Mouse (Mus musculus) midbrain, postnatal 0 days (tissue): ENCODE results near the gene Gm42906. TPM values are rescaled to one million over a fixed set of nuclear protein-coding genes. Genes with fewer than 3 reads are reported as not detected.

Source experiments
- ATAC-seq: fragments of 200-750 bp; cut with Nextera tagmentation; 2 replicates; pipeline ENCODE4 v1.8.0; 2017; ENCODE audit warnings: moderate number of reproducible peaks, mild to moderate bottlenecking, moderate TSS enrichment, moderate library complexity; ENCODE audit not compliant: low FRiP score
- DNase-seq: peaks from one replicate; pipeline ENCODE4 v3.0.0-alpha.2; 2015; ENCODE audit warnings: low spot score
- H3K27ac ChIP-seq: fragments of 300-500 bp; sonication (generic); 2 replicates; pipeline ENCODE4 v1.5.1; 2014; ENCODE audit warnings: low read depth, mild to moderate bottlenecking, low read length, mixed read lengths
- H3K27me3 ChIP-seq: fragments of 300-500 bp; sonication (generic); 2 replicates; pipeline ENCODE4 v1.6.1; 2014; ENCODE audit warnings: low read length, control low read depth, mixed read lengths; ENCODE audit not compliant: insufficient read depth
- H3K36me3 ChIP-seq: fragments of 300-500 bp; sonication (generic); 2 replicates; pipeline ENCODE4 v1.6.1; 2014; ENCODE audit warnings: low read length, control low read depth, mixed read lengths; ENCODE audit not compliant: insufficient read depth
- H3K4me1 ChIP-seq: fragments of 300-500 bp; sonication (generic); 2 replicates; pipeline ENCODE4 v1.6.1; 2014; ENCODE audit warnings: mild to moderate bottlenecking, control low read depth, antibody characterized with exemption, low read length, mixed read lengths; ENCODE audit not compliant: insufficient read depth
- H3K4me2 ChIP-seq: fragments of 300-500 bp; sonication (generic); 2 replicates; pipeline ENCODE4 v1.6.1; 2014; ENCODE audit warnings: low read depth, mild to moderate bottlenecking, low read length, mixed read lengths; ENCODE audit not compliant: poor library complexity, severe bottlenecking
- H3K4me3 ChIP-seq: fragments of 300-500 bp; sonication (generic); 2 replicates; pipeline ENCODE4 v1.5.1; 2014; ENCODE audit warnings: low read depth, mild to moderate bottlenecking, low read length, moderate library complexity
- H3K9ac ChIP-seq: fragments of 300-500 bp; sonication (generic); replicated peaks from 2 replicates; pipeline ENCODE4 v1.6.1; 2014; ENCODE audit warnings: mild to moderate bottlenecking, low read length, moderate library complexity, mixed read lengths; ENCODE audit not compliant: poor library complexity, severe bottlenecking
- H3K9me3 ChIP-seq: fragments of 300-500 bp; sonication (generic); 2 replicates; pipeline ENCODE4 v1.6.1; 2016; ENCODE audit warnings: low read length, control low read depth
- CTCF ChIP-seq: IDR thresholded peaks from 2 replicates; pipeline ENCODE4 v1.5.1; 2016; ENCODE audit warnings: antibody characterized with exemption, mild to moderate bottlenecking
- WGBS: fragments of 180-500 bp; shearing (Covaris S2); extraction: QIAGEN DNeasy Blood & Tissue Kit; methylation state at CpG from one replicate; pipeline ENCODE4 v1.1.7; 2014; 5-methylcytosine and 5-hydroxymethylcytosine counted together
- polyA plus RNA-seq: library from polyadenylated mRNA; unstranded; fragments of >200 nt; fragmentation: Nextera tagmentation; extraction: Ambion mirVana; gene quantifications from 2 replicates; pipeline ENCODE4 v1.2.1, GENCODE M21; 2015
- total RNA-seq: library from RNA; depleted of rRNA; stranded (reverse); fragments of >200 nt; gene quantifications from 2 replicates; pipeline ENCODE4 v1.2.3, GENCODE M21; 2014; rRNA removed

The Gm42906 gene
- total RNA-seq, result not detected in 2 replicates
- polyA plus RNA-seq, result not detected in 2 replicates

- H3K27me3 ChIP-seq, result no peaks in the 10 kb centered on the region
- no peak within 1 kb of the TSS for H3K27ac ChIP-seq
- no peak for TF ChIP-seq CTCF
- no peaks in the 10 kb centered on the region for H3K4me1 ChIP-seq
- H3K36me3 ChIP-seq, result no peaks in the 10 kb centered on the region
- H3K9me3 ChIP-seq, result no peaks in the 10 kb centered on the region
- 66% methylated on average over 3 of the region's 3 CpGs for WGBS
- no peak within 1 kb of the TSS for H3K4me2 ChIP-seq
- no peak within 1 kb of the TSS for H3K4me3 ChIP-seq
- DNase-seq, result no peak
- ATAC-seq, result no peak
- H3K9ac ChIP-seq, result no peak within 1 kb of the TSS
Observed at GRCm38 (mm10) chr5:151428113-151428756, at the start of gene Gm42906. Gm42906 (minus strand) TSS chr5:151428163.

- Histone ChIP-seq H3K27me3 (no peaks in the 10 kb centered on the region), H3K4me3 (no peak overlapping the region), H3K36me3 (no peaks in the 10 kb centered on the region), H3K9ac (no peak overlapping the region), H3K4me2 (no peak overlapping the region), H3K9me3 (no peaks in the 10 kb centered on the region), H3K27ac (no peak overlapping the region), H3K4me1 (no peaks in the 10 kb centered on the region)
- no peak for ATAC-seq
- no peak for DNase-seq
- TF ChIP-seq CTCF, result no peak; the same call in 1 of the 2 replicates
Observed at GRCm38 (mm10) chr5:151445695-151446094, 17.7 kb upstream of the Gm42906 start.

GRCm38 (mm10) chr5:151435106-151435505 is 7.1 kb upstream of the Gm42906 start:
- H3K9ac ChIP-seq, result no peak overlapping the region
- no peaks in the 10 kb centered on the region for H3K36me3 ChIP-seq
- ATAC-seq (no peak), DNase-seq (no peak)
- H3K27ac ChIP-seq, result no peak overlapping the region
- no peak for TF ChIP-seq CTCF
- no peaks in the 10 kb centered on the region for H3K4me1 ChIP-seq
- H3K4me2 ChIP-seq, result no peak overlapping the region
- H3K4me3 ChIP-seq, result no peak overlapping the region
- no peaks in the 10 kb centered on the region for H3K27me3 ChIP-seq
- no peaks in the 10 kb centered on the region for H3K9me3 ChIP-seq

- no peak for TF ChIP-seq CTCF
- 78% methylated on average over 3 of the region's 3 CpGs for WGBS
- Histone ChIP-seq H3K9ac (no peak overlapping the region), H3K4me2 (no peak overlapping the region), H3K36me3 (no peaks in the 10 kb centered on the region), H3K9me3 (no peaks in the 10 kb centered on the region), H3K4me1 (no peaks in the 10 kb centered on the region), H3K27me3 (no peaks in the 10 kb centered on the region), H3K4me3 (no peak overlapping the region), H3K27ac (no peak overlapping the region)
- ATAC-seq (no peak), DNase-seq (no peak)
Observed at GRCm38 (mm10) chr5:151426466-151426865, 1.5 kb downstream of the Gm42906 start.

GRCm38 (mm10) chr5:151422692-151423091 is 5.3 kb downstream of the Gm42906 start:
- H3K4me1 ChIP-seq, result no peaks in the 10 kb centered on the region
- H3K4me3 ChIP-seq, result no peak overlapping the region
- DNase-seq (no peak), ATAC-seq (no peak)
- TF ChIP-seq CTCF, result no peak
- 90% methylated on average over 6 of the region's 6 CpGs for WGBS
- no peak overlapping the region for H3K4me2 ChIP-seq
- no peaks in the 10 kb centered on the region for H3K36me3 ChIP-seq
- H3K27ac ChIP-seq, result no peak overlapping the region
- no peaks in the 10 kb centered on the region for H3K27me3 ChIP-seq
- H3K9me3 ChIP-seq, result no peaks in the 10 kb centered on the region
- H3K9ac ChIP-seq, result no peak overlapping the region

GRCm38 (mm10) chr5:151421859-151422258 is 6.1 kb downstream of the Gm42906 start:
- 61% methylated on average over 7 of the region's 7 CpGs for WGBS
- no peak for ATAC-seq
- Histone ChIP-seq H3K27me3 (no peaks in the 10 kb centered on the region), H3K4me2 (no peak overlapping the region), H3K9me3 (no peaks in the 10 kb centered on the region), H3K4me3 (no peak overlapping the region), H3K36me3 (no peaks in the 10 kb centered on the region), H3K4me1 (no peaks in the 10 kb centered on the region), H3K9ac (no peak overlapping the region), H3K27ac (no peak overlapping the region)
- no peak for DNase-seq
- no peak for TF ChIP-seq CTCF
